Mouse (Mus musculus): ENCODE data around the gene Rundc3a.
"Not testable (repeated sequence)": the region's sequence is repeated elsewhere in the genome, so short reads cannot be mapped to it uniquely, and the experiment has no call there.

Rundc3a gene

GRCm38 (mm10) chr11:102367504-102368280 lies 25.5 kb upstream of the Rundc3a start:
- DNase-seq (ENCODE audit: low read depth, low spot score), result no peak

GRCm38 (mm10) chr11:102368347-102368746 lies 24.9 kb upstream of the Rundc3a start:
- DNase-seq (ENCODE audit: low read depth, low spot score), result no peak

GRCm38 (mm10) chr11:102369263-102369662 lies 23.9 kb upstream of the Rundc3a start:
- no peak for DNase-seq (ENCODE audit: low read depth, low spot score)

- no peak for DNase-seq (ENCODE audit: low read depth, low spot score)
Observed at GRCm38 (mm10) chr11:102370285-102370684, 22.9 kb upstream of the Rundc3a start.

- DNase-seq (ENCODE audit: low read depth, low spot score), result no peak
Observed at GRCm38 (mm10) chr11:102371926-102372685, 21.1 kb upstream of the Rundc3a start.

- DNase-seq (ENCODE audit: low read depth, low spot score), result no peak
Observed at GRCm38 (mm10) chr11:102372936-102373335, 20.3 kb upstream of the Rundc3a start.

GRCm38 (mm10) chr11:102373646-102374045 lies 19.6 kb upstream of the Rundc3a start:
- DNase-seq (ENCODE audit: low read depth, low spot score), result no peak

GRCm38 (mm10) chr11:102374108-102374725 lies 19.0 kb upstream of the Rundc3a start:
- no peak for DNase-seq (ENCODE audit: low read depth, low spot score)

- DNase-seq (ENCODE audit: low read depth, low spot score), result no peak
Observed at GRCm38 (mm10) chr11:102375196-102376173, 17.7 kb upstream of the Rundc3a start.

- no peak for DNase-seq (ENCODE audit: low read depth, low spot score)
Observed at GRCm38 (mm10) chr11:102376196-102376835, 16.9 kb upstream of the Rundc3a start.

GRCm38 (mm10) chr11:102377186-102377585 lies 16.0 kb upstream of the Rundc3a start:
- DNase-seq (ENCODE audit: low read depth, low spot score), result peak; percentile 66

- no peak for DNase-seq (ENCODE audit: low read depth, low spot score)
Observed at GRCm38 (mm10) chr11:102380091-102380490, 13.1 kb upstream of the Rundc3a start.

GRCm38 (mm10) chr11:102381341-102382100 lies 11.7 kb upstream of the Rundc3a start:
- no peak for DNase-seq (ENCODE audit: low read depth, low spot score)

- DNase-seq (ENCODE audit: low read depth, low spot score), result no peak
Observed at GRCm38 (mm10) chr11:102382794-102383193, 10.4 kb upstream of the Rundc3a start.

GRCm38 (mm10) chr11:102383365-102384136 lies 9.7 kb upstream of the Rundc3a start:
- DNase-seq (ENCODE audit: low read depth, low spot score), result no peak

- no peak for DNase-seq (ENCODE audit: low read depth, low spot score)
Observed at GRCm38 (mm10) chr11:102384418-102384817, 8.8 kb upstream of the Rundc3a start.

GRCm38 (mm10) chr11:102385075-102385474 lies 8.1 kb upstream of the Rundc3a start:
- no peak for DNase-seq (ENCODE audit: low read depth, low spot score)

GRCm38 (mm10) chr11:102386121-102386520 lies 7.1 kb upstream of the Rundc3a start:
- no peak for DNase-seq (ENCODE audit: low read depth, low spot score)

- not testable (repeated sequence) for DNase-seq (ENCODE audit: low read depth, low spot score)
Observed at GRCm38 (mm10) chr11:102389436-102389835, 3.8 kb upstream of the Rundc3a start.

All from WW6 (cell line).